Comparison of ENCODE assay signal across 14 mouse cellular contexts in the genomic region with DNA sequence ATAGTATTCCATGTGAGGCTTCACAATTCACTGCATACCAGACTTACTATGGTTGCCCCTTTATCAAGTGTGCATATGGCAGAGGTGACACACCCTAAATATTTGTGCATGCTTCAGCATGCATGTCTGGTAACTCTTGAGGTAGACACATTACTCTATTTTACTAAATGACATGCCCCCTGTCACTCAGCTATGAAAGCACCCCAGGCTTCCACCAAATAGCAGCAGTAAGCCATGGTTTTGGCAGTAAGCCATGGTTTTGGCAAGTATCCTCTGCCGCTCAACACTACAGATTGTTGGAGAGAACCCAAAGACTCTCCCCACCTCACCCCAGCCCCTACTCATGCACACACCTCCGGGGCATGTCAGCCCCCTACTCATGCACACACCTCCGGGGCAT.
DNase-seq lines count a peak whose midpoint lies in the region; ATAC-seq and TF ChIP-seq lines count a peak whose summit lies in the region.
"Had no signal": no experiment of that assay in that cellular context is flagged by ENCODE, and none has a peak within 500 bp of the region (broad histone marks: within the 10 kb centered on the region; RNA-seq: fewer than 3 reads in every experiment).

No protein-coding gene starts in this region.

- H3K9me3 ChIP-seq in forebrain, embryonic 14.5 days (replicated peaks; ENCODE audit: control insufficient read depth, low read length) = no peaks in the 10 kb centered on the region
- H3K9me3 ChIP-seq in forebrain, embryonic 12.5 days = no peaks in the 10 kb centered on the region
- no peaks in the 10 kb centered on the region for H3K9me3 ChIP-seq in heart, embryonic 11.5 days (replicated peaks; ENCODE audit: control insufficient read depth, low read length)
- H3K9me3 ChIP-seq: G1E; megakaryocyte, embryonic 14.5 days; stomach, embryonic 15.5 days had no signal

- DNase-seq in forebrain, embryonic 14.5 days (ENCODE audit: low spot score) = peak; percentile 81
- DNase-seq in heart, postnatal 4 days = peak; percentile 26
- peak; percentile 33 for DNase-seq in 3T3-L1 (ENCODE audit: low read depth, low spot score)
- DNase-seq in brain, embryonic 14.5 days (ENCODE audit: low read depth) = peak; percentile 86
- DNase-seq in spleen, adult 18-20 months = no peak
- DNase-seq: retina, postnatal 1 day had no signal

- TF ChIP-seq POLR2A in brain, embryonic 14.5 days (IDR thresholded peaks at IDR 0.05; ENCODE audit: borderline replicate concordance, extremely low read depth, insufficient read depth, insufficient read length, poor library complexity, severe bottlenecking) = no peak

- no peak for TF ChIP-seq CTCF in brain, embryonic 14.5 days (IDR thresholded peaks at IDR 0.05; ENCODE audit: borderline replicate concordance, extremely low read depth, insufficient read depth, insufficient read length)

- 41% methylated on average over 3 of the region's 3 CpGs for WGBS in forebrain, embryonic 14.5 days
- 87% methylated on average over 3 of the region's 3 CpGs for WGBS in forebrain, embryonic 12.5 days
- 74% methylated on average over 3 of the region's 3 CpGs for WGBS in heart, embryonic 11.5 days (ENCODE audit: insufficient replicate concordance)

- no peak overlapping the region for H3K27ac ChIP-seq in forebrain, embryonic 14.5 days (ENCODE audit: low read depth, low read length)
- H3K27ac ChIP-seq in forebrain, embryonic 12.5 days = no peak overlapping the region
- H3K27ac ChIP-seq in heart, embryonic 11.5 days (ENCODE audit: low read depth, low read length) = no peak overlapping the region
- H3K27ac ChIP-seq: kidney, postnatal 0 days; stomach, embryonic 15.5 days had no signal

- H3K4me1 ChIP-seq in forebrain, embryonic 14.5 days (ENCODE audit: control insufficient read depth, insufficient read depth, low read length) = peaks cover 13% of the 10 kb centered on the region
- peaks cover 9% of the 10 kb centered on the region; the same call in 1 of the 2 replicates for H3K4me1 ChIP-seq in forebrain, embryonic 12.5 days
- H3K4me1 ChIP-seq in heart, embryonic 11.5 days (ENCODE audit: control insufficient read depth, insufficient read depth, low read length) = peaks cover 6% of the 10 kb centered on the region; the same call in 1 of the 2 replicates
- H3K4me1 ChIP-seq: stomach, embryonic 15.5 days had no signal

- H3K4me3 ChIP-seq in forebrain, embryonic 14.5 days (ENCODE audit: low read depth, low read length) = no peak overlapping the region
- H3K4me3 ChIP-seq in forebrain, embryonic 12.5 days (replicated peaks) = no peak overlapping the region
- no peak overlapping the region for H3K4me3 ChIP-seq in heart, embryonic 11.5 days (ENCODE audit: low read depth, low read length)
- H3K4me3 ChIP-seq: megakaryocyte, embryonic 14.5 days; stomach, embryonic 15.5 days had no signal

- no peaks in the 10 kb centered on the region for H3K27me3 ChIP-seq in forebrain, embryonic 14.5 days (replicated peaks; ENCODE audit: control insufficient read depth, insufficient read depth, low read length)
- H3K27me3 ChIP-seq in forebrain, embryonic 12.5 days = no peaks in the 10 kb centered on the region
- H3K27me3 ChIP-seq in heart, embryonic 11.5 days (ENCODE audit: control insufficient read depth, insufficient read depth, low read length) = no peaks in the 10 kb centered on the region
- H3K27me3 ChIP-seq: megakaryocyte, embryonic 14.5 days; stomach, embryonic 15.5 days had no signal

- peaks cover 28% of the 10 kb centered on the region for H3K36me3 ChIP-seq in forebrain, embryonic 14.5 days (ENCODE audit: control insufficient read depth, insufficient read depth, low read length)
- H3K36me3 ChIP-seq in forebrain, embryonic 12.5 days (replicated peaks) = peaks cover 46% of the 10 kb centered on the region
- no peaks in the 10 kb centered on the region for H3K36me3 ChIP-seq in heart, embryonic 11.5 days (ENCODE audit: control insufficient read depth, insufficient read depth, low read length)

- no peak overlapping the region for H3K9ac ChIP-seq in forebrain, embryonic 14.5 days (ENCODE audit: low read length)
- no peak overlapping the region for H3K9ac ChIP-seq in forebrain, embryonic 12.5 days
- H3K9ac ChIP-seq in heart, embryonic 11.5 days (ENCODE audit: low read depth, low read length) = no peak overlapping the region
- H3K9ac ChIP-seq: stomach, embryonic 15.5 days had no signal

- H3K4me2 ChIP-seq in forebrain, embryonic 14.5 days (ENCODE audit: low read length) = no peak overlapping the region
- H3K4me2 ChIP-seq in forebrain, embryonic 12.5 days = no peak overlapping the region
- no peak overlapping the region for H3K4me2 ChIP-seq in heart, embryonic 11.5 days
- H3K4me2 ChIP-seq: stomach, embryonic 15.5 days had no signal

- ATAC-seq in forebrain, embryonic 14.5 days = peak; percentile 76; the same call in 1 of the 2 replicates
- no peak for ATAC-seq in forebrain, embryonic 12.5 days (ENCODE audit: low FRiP score)
- ATAC-seq in heart, embryonic 11.5 days (replicated peaks; ENCODE audit: insufficient number of reproducible peaks, low FRiP score, low TSS enrichment) = no peak
- ATAC-seq in granulocyte monocyte progenitor cell, adult 5-6 weeks (replicated peaks; ENCODE audit: poor library complexity, severe bottlenecking) = no peak
- ATAC-seq: intestine, embryonic 16.5 days had no signal

Comparison
In these comparisons a context has a peak if more than half of its experiments do, and no peak if none do; other contexts are left out.
1. DNase-seq: peak in forebrain, embryonic 14.5 days (single experiment), heart, postnatal 4 days (single experiment), 3T3-L1 (single experiment) and brain, embryonic 14.5 days (single experiment); none in spleen, adult 18-20 months (0 of 2).